Comparison of ENCODE assay signal across 17 mouse cellular contexts in genomic region chr10:96238850-96239249, GRCm38 (mm10).
DNase-seq lines count a peak whose midpoint lies in the region; ATAC-seq and TF ChIP-seq lines count a peak whose summit lies in the region.
"Had no signal": no experiment of that assay in that cellular context is flagged by ENCODE, and none has a peak within 500 bp of the region (broad histone marks: within the 10 kb centered on the region; RNA-seq: fewer than 3 reads in every experiment).

No protein-coding gene starts in this region.

- no peak for DNase-seq in heart, postnatal 0 days (ENCODE audit: low spot score)
- no peak for DNase-seq in heart, embryonic 10.5 days (ENCODE audit: low spot score)
- DNase-seq in 416B (ENCODE audit: low read depth), result peak; percentile 85
- peak; percentile 50 for DNase-seq in lung, postnatal 36 days
- no peak for DNase-seq in liver, embryonic 11.5 days (ENCODE audit: low spot score)
- DNase-seq in adrenal gland, postnatal 25 days, result no peak
- DNase-seq in urinary bladder, adult 18-20 months (ENCODE audit: low spot score in 2 of 2), result no peak
- DNase-seq: cerebellum, adult 2 months; forebrain, postnatal 0 days; gastrocnemius, postnatal 10 days; kidney, adult 8-10 months; spleen, adult 18-20 months had no signal

- no peaks in the 10 kb centered on the region for H3K36me3 ChIP-seq in heart, postnatal 0 days (replicated peaks; ENCODE audit: control insufficient read depth, insufficient read depth, low read length)
- no peaks in the 10 kb centered on the region for H3K36me3 ChIP-seq in heart, embryonic 10.5 days
- H3K36me3 ChIP-seq in liver, embryonic 11.5 days (ENCODE audit: control insufficient read depth, insufficient read depth, low read length), result no peaks in the 10 kb centered on the region
- H3K36me3 ChIP-seq: hindbrain, embryonic 12.5 days had no signal

- H3K9ac ChIP-seq in heart, postnatal 0 days (replicated peaks; ENCODE audit: low read depth, low read length), result no peak overlapping the region
- H3K9ac ChIP-seq in liver, embryonic 11.5 days (ENCODE audit: low read depth, low read length), result no peak overlapping the region
- H3K9ac ChIP-seq: forebrain, postnatal 0 days; hindbrain, embryonic 12.5 days had no signal

- no peak overlapping the region for H3K4me2 ChIP-seq in heart, postnatal 0 days (ENCODE audit: low read depth, low read length)
- H3K4me2 ChIP-seq in liver, embryonic 11.5 days, result no peak overlapping the region
- H3K4me2 ChIP-seq: hindbrain, embryonic 12.5 days had no signal

- peak; percentile 36 for ATAC-seq in heart, postnatal 0 days (ENCODE audit: insufficient read depth, low read depth)
- ATAC-seq in liver, embryonic 11.5 days (replicated peaks; ENCODE audit: low FRiP score), result no peak
- ATAC-seq: CD4-positive, CD25-positive, alpha-beta regulatory T cell, adult 4 months; forebrain, postnatal 0 days; Patski had no signal

- H3K27me3 ChIP-seq in heart, postnatal 0 days (ENCODE audit: control insufficient read depth, insufficient read depth, low read length), result no peaks in the 10 kb centered on the region
- no peaks in the 10 kb centered on the region for H3K27me3 ChIP-seq in heart, embryonic 10.5 days (ENCODE audit: insufficient read depth, poor library complexity, severe bottlenecking)
- no peaks in the 10 kb centered on the region for H3K27me3 ChIP-seq in liver, embryonic 11.5 days (replicated peaks; ENCODE audit: control insufficient read depth, insufficient read depth, low read length)
- H3K27me3 ChIP-seq: hindbrain, embryonic 12.5 days; megakaryocyte, embryonic 14.5 days; Patski had no signal

- WGBS in heart, postnatal 0 days, result 66% methylated on average over 3 of the region's 3 CpGs
- WGBS in heart, embryonic 10.5 days, result 82% methylated on average over 3 of the region's 3 CpGs
- WGBS in liver, embryonic 11.5 days, result 69% methylated on average over 3 of the region's 3 CpGs

- no peak for TF ChIP-seq POLR2A in bone marrow macrophage, adult 2 months (IDR thresholded peaks at IDR 0.05; ENCODE audit: borderline replicate concordance, low read depth, low read length)

- no peaks in the 10 kb centered on the region for H3K4me1 ChIP-seq in heart, postnatal 0 days (ENCODE audit: control insufficient read depth, insufficient read depth)
- peaks cover 4% of the 10 kb centered on the region for H3K4me1 ChIP-seq in heart, embryonic 10.5 days
- peaks cover 27% of the 10 kb centered on the region for H3K4me1 ChIP-seq in bone marrow macrophage, adult 2 months (ENCODE audit: control insufficient read depth, insufficient read depth, low read length)
- no peaks in the 10 kb centered on the region for H3K4me1 ChIP-seq in liver, embryonic 11.5 days (replicated peaks; ENCODE audit: control insufficient read depth, insufficient read depth, low read length)
- H3K4me1 ChIP-seq: hindbrain, embryonic 12.5 days had no signal

- TF ChIP-seq CTCF in heart, postnatal 0 days (IDR thresholded peaks at IDR 0.05; ENCODE audit: low read depth), result no peak
- no peak for TF ChIP-seq CTCF in bone marrow macrophage, adult 2 months (IDR thresholded peaks at IDR 0.05; ENCODE audit: low read depth, low read length)

- H3K9me3 ChIP-seq in heart, postnatal 0 days (replicated peaks; ENCODE audit: control insufficient read depth, low read length), result peaks cover 5% of the 10 kb centered on the region; the same call in 1 of the 2 replicates
- peaks cover 3% of the 10 kb centered on the region; the same call in 1 of the 2 replicates for H3K9me3 ChIP-seq in heart, embryonic 10.5 days
- H3K9me3 ChIP-seq in liver, embryonic 11.5 days (ENCODE audit: control insufficient read depth, low read length), result no peaks in the 10 kb centered on the region
- H3K9me3 ChIP-seq: hindbrain, embryonic 12.5 days had no signal

- H3K27ac ChIP-seq in heart, postnatal 0 days (ENCODE audit: low read depth), result peak overlapping the region; percentile 56
- H3K27ac ChIP-seq in heart, embryonic 10.5 days, result no peak overlapping the region
- peak overlapping the region; percentile 73 for H3K27ac ChIP-seq in bone marrow macrophage, adult 2 months (ENCODE audit: insufficient read depth, low read depth, low read length)
- H3K27ac ChIP-seq in liver, embryonic 11.5 days (ENCODE audit: low read depth, low read length), result no peak overlapping the region
- H3K27ac ChIP-seq: hindbrain, embryonic 12.5 days had no signal

- peak; percentile 57; the same call in 1 of the 2 replicates for TF ChIP-seq EP300 in heart, postnatal 0 days (IDR thresholded peaks at IDR 0.05; ENCODE audit: low read depth)

- H3K4me3 ChIP-seq in heart, postnatal 0 days (ENCODE audit: low read depth, low read length), result no peak overlapping the region
- H3K4me3 ChIP-seq in heart, embryonic 10.5 days, result no peak overlapping the region
- H3K4me3 ChIP-seq in bone marrow macrophage, adult 2 months (ENCODE audit: insufficient read depth, low read length), result no peak overlapping the region
- H3K4me3 ChIP-seq in liver, embryonic 11.5 days (ENCODE audit: low read depth, low read length), result no peak overlapping the region
- H3K4me3 ChIP-seq: hindbrain, embryonic 12.5 days; megakaryocyte, embryonic 14.5 days had no signal

Comparison
In these comparisons a context has a peak if more than half of its experiments do, and no peak if none do; other contexts are left out.
1. H3K27ac ChIP-seq: peak in heart, postnatal 0 days (single experiment) and bone marrow macrophage, adult 2 months (single experiment); none in heart, embryonic 10.5 days (single experiment) and liver, embryonic 11.5 days (single experiment).
2. DNase-seq: peak in 416B (single experiment) and lung, postnatal 36 days (single experiment); none in heart, postnatal 0 days (single experiment), heart, embryonic 10.5 days (single experiment), liver, embryonic 11.5 days (single experiment), adrenal gland, postnatal 25 days (single experiment) and urinary bladder, adult 18-20 months (0 of 2).